Mouse (Mus musculus) embryonic facial prominence, embryonic 15.5 days (tissue): ENCODE measurements around the gene Traf3ip1. TPM values are rescaled to one million over a fixed set of nuclear protein-coding genes. Genes with fewer than 3 reads are reported as not detected.

Experiments
- ATAC-seq: fragments of 200-750 bp; cut with Nextera tagmentation; 2 replicates; pipeline ENCODE4 v1.8.0; 2017; ENCODE audit warnings: low read depth, moderate TSS enrichment; ENCODE audit not compliant: insufficient number of reproducible peaks, low FRiP score, low TSS enrichment
- H3K27ac ChIP-seq: fragments of 300-500 bp; sonication (generic); replicated peaks from 2 replicates; pipeline ENCODE4 v1.5.1; 2015; ENCODE audit warnings: mild to moderate bottlenecking, inconsistent platforms
- H3K27me3 ChIP-seq: fragments of 300-500 bp; sonication (generic); 2 replicates; pipeline ENCODE4 v1.6.1; 2015; ENCODE audit warnings: inconsistent platforms
- H3K36me3 ChIP-seq: fragments of 300-500 bp; sonication (generic); 2 replicates; pipeline ENCODE4 v1.6.1; 2015; ENCODE audit warnings: mild to moderate bottlenecking, inconsistent platforms
- H3K4me1 ChIP-seq: fragments of 300-500 bp; sonication (generic); 2 replicates; pipeline ENCODE4 v1.6.1; 2015; ENCODE audit warnings: inconsistent platforms
- H3K4me2 ChIP-seq: fragments of 300-500 bp; sonication (generic); replicated peaks from 2 replicates; pipeline ENCODE4 v1.6.1; 2015; ENCODE audit warnings: mild to moderate bottlenecking, inconsistent platforms
- H3K4me3 ChIP-seq: fragments of 300-500 bp; sonication (generic); replicated peaks from 2 replicates; pipeline ENCODE4 v1.5.1; 2015; ENCODE audit warnings: mild to moderate bottlenecking, inconsistent platforms
- H3K9ac ChIP-seq: fragments of 300-500 bp; sonication (generic); 2 replicates; pipeline ENCODE4 v1.6.1; 2015; ENCODE audit warnings: inconsistent platforms
- H3K9me3 ChIP-seq: fragments of 300-500 bp; sonication (generic); replicated peaks from 2 replicates; pipeline ENCODE4 v1.6.1; 2016; ENCODE audit warnings: inconsistent platforms
- WGBS: fragments of 180-500 bp; shearing (Covaris S2); methylation state at CpG from one replicate; pipeline ENCODE4 v1.1.7; 2015; 5-methylcytosine and 5-hydroxymethylcytosine counted together
- polyA plus RNA-seq: library from polyadenylated mRNA; unstranded; fragments of >200 nt; fragmentation: Nextera tagmentation; extraction: Ambion mirVana; gene quantifications from 2 replicates; pipeline ENCODE4 v1.2.1, GENCODE M21; 2015

Gene Traf3ip1
- polyA plus RNA-seq, 1 experiment from 2014 or later, result 12.6 TPM

- Histone ChIP-seq H3K9ac (no peak overlapping the region), H3K4me2 (no peak overlapping the region), H3K36me3 (no peaks in the 10 kb centered on the region), H3K4me3 (no peak overlapping the region), H3K9me3 (no peaks in the 10 kb centered on the region), H3K27me3 (peaks cover 27% of the 10 kb centered on the region), H3K4me1 (peaks cover 15% of the 10 kb centered on the region), H3K27ac (no peak overlapping the region)
- WGBS, result 20% methylated on average over 22 of the region's 22 CpGs
- ATAC-seq, result no peak
Measured at GRCm38 (mm10) chr1:91537786-91538569, 43.5 kb downstream of the Traf3ip1 start.

GRCm38 (mm10) chr1:91538570-91538929 is 44.1 kb downstream of the Traf3ip1 start:
- Histone ChIP-seq H3K27ac (no peak overlapping the region), H3K36me3 (no peaks in the 10 kb centered on the region), H3K4me3 (no peak overlapping the region), H3K4me1 (peaks cover 15% of the 10 kb centered on the region), H3K9me3 (no peaks in the 10 kb centered on the region), H3K4me2 (no peak overlapping the region), H3K9ac (no peak overlapping the region), H3K27me3 (peaks cover 27% of the 10 kb centered on the region)
- WGBS, result 33% methylated on average over 1 of the region's 1 CpGs
- ATAC-seq, result no peak

GRCm38 (mm10) chr1:91539246-91539645 is 44.8 kb downstream of the Traf3ip1 start:
- Histone ChIP-seq H3K4me1 (peaks cover 15% of the 10 kb centered on the region), H3K36me3 (no peaks in the 10 kb centered on the region), H3K9ac (no peak overlapping the region), H3K4me2 (peak overlapping the region; percentile 96), H3K27me3 (peaks cover 27% of the 10 kb centered on the region), H3K27ac (no peak overlapping the region), H3K9me3 (no peaks in the 10 kb centered on the region), H3K4me3 (no peak overlapping the region)
- ATAC-seq, result no peak
- 28% methylated on average over 6 of the region's 6 CpGs for WGBS

GRCm38 (mm10) chr1:91539704-91540270 is 45.3 kb downstream of the Traf3ip1 start:
- peak; percentile 22; the same call in 1 of the 2 replicates for ATAC-seq
- peak overlapping the region; percentile 87 for H3K4me3 ChIP-seq
- peaks cover 15% of the 10 kb centered on the region for H3K4me1 ChIP-seq
- no peak overlapping the region for H3K27ac ChIP-seq
- 1% methylated on average over 22 of the region's 22 CpGs for WGBS
- peaks cover 27% of the 10 kb centered on the region for H3K27me3 ChIP-seq
- no peaks in the 10 kb centered on the region for H3K36me3 ChIP-seq
- H3K9me3 ChIP-seq, result no peaks in the 10 kb centered on the region
- H3K4me2 ChIP-seq, result peak overlapping the region; percentile 96
- H3K9ac ChIP-seq, result peak overlapping the region; percentile 12; the same call in 1 of the 2 replicates

GRCm38 (mm10) chr1:91540271-91540826 is 45.9 kb downstream of the Traf3ip1 start, which contains the start of gene Asb1:
Gene Asb1 (plus strand): TSS chr1:91540544.
- 0 out of 2 replicates have a peak, but pooled peaks cover 5% of the 10 kb centered on the region for H3K36me3 ChIP-seq
- H3K9me3 ChIP-seq, result no peaks in the 10 kb centered on the region
- 0 out of 2 replicates have a peak within 1 kb of the TSS, but pooled peaks have one; percentile 7 for H3K27ac ChIP-seq
- H3K4me3 ChIP-seq, result peak within 1 kb of the TSS; percentile 87
- peaks cover 15% of the 10 kb centered on the region for H3K4me1 ChIP-seq
- H3K4me2 ChIP-seq, result peak within 1 kb of the TSS; percentile 96
- peak within 1 kb of the TSS; percentile 66 for H3K9ac ChIP-seq
- H3K27me3 ChIP-seq, result peaks cover 27% of the 10 kb centered on the region
- peak; percentile 96 for ATAC-seq
- under 1% methylated on average over 41 of the region's 41 CpGs for WGBS

GRCm38 (mm10) chr1:91541042-91541592 is 46.7 kb downstream of the Traf3ip1 start:
- Histone ChIP-seq H3K36me3 (0 out of 2 replicates have a peak, but pooled peaks cover 5% of the 10 kb centered on the region), H3K27me3 (peaks cover 27% of the 10 kb centered on the region), H3K9me3 (no peaks in the 10 kb centered on the region), H3K9ac (peak overlapping the region; percentile 66), H3K27ac (0 out of 2 replicates have a peak overlapping the region, but pooled peaks have one; percentile 7), H3K4me3 (peak overlapping the region; percentile 87), H3K4me1 (peaks cover 15% of the 10 kb centered on the region), H3K4me2 (peak overlapping the region; percentile 96)
- 13% methylated on average over 15 of the region's 15 CpGs for WGBS
- ATAC-seq, result no peak

- Histone ChIP-seq H3K27me3 (peaks cover 11% of the 10 kb centered on the region), H3K9ac (no peak overlapping the region), H3K4me1 (peaks cover 15% of the 10 kb centered on the region), H3K4me3 (no peak overlapping the region), H3K36me3 (peaks cover 8% of the 10 kb centered on the region; the same call in 1 of the 2 replicates), H3K9me3 (no peaks in the 10 kb centered on the region), H3K27ac (no peak overlapping the region), H3K4me2 (no peak overlapping the region)
- no peak for ATAC-seq
- 78% methylated on average over 4 of the region's 4 CpGs for WGBS
Measured at GRCm38 (mm10) chr1:91543974-91544373, 49.5 kb downstream of the Traf3ip1 start.

GRCm38 (mm10) chr1:91545226-91545625 is 50.8 kb downstream of the Traf3ip1 start:
- Histone ChIP-seq H3K9ac (no peak overlapping the region), H3K36me3 (peaks cover 8% of the 10 kb centered on the region; the same call in 1 of the 2 replicates), H3K27me3 (no peaks in the 10 kb centered on the region), H3K4me3 (no peak overlapping the region), H3K27ac (no peak overlapping the region), H3K9me3 (no peaks in the 10 kb centered on the region), H3K4me2 (no peak overlapping the region), H3K4me1 (peaks cover 8% of the 10 kb centered on the region)
- no peak for ATAC-seq
- 83% methylated on average over 1 of the region's 1 CpGs for WGBS

GRCm38 (mm10) chr1:91547567-91547966 is 53.1 kb downstream of the Traf3ip1 start:
- Histone ChIP-seq H3K9ac (no peak overlapping the region), H3K36me3 (peaks cover 12% of the 10 kb centered on the region), H3K27ac (no peak overlapping the region), H3K9me3 (no peaks in the 10 kb centered on the region), H3K4me3 (no peak overlapping the region), H3K27me3 (no peaks in the 10 kb centered on the region), H3K4me2 (no peak overlapping the region), H3K4me1 (no peaks in the 10 kb centered on the region)
- 89% methylated on average over 5 of the region's 5 CpGs for WGBS
- no peak for ATAC-seq

GRCm38 (mm10) chr1:91549073-91549472 is 54.6 kb downstream of the Traf3ip1 start:
- H3K4me3 ChIP-seq, result no peak overlapping the region
- no peak overlapping the region for H3K27ac ChIP-seq
- no peaks in the 10 kb centered on the region for H3K4me1 ChIP-seq
- H3K9ac ChIP-seq, result no peak overlapping the region
- no peaks in the 10 kb centered on the region for H3K27me3 ChIP-seq
- ATAC-seq, result no peak
- 69% methylated on average over 2 of the region's 2 CpGs for WGBS
- H3K4me2 ChIP-seq, result no peak overlapping the region
- H3K9me3 ChIP-seq, result no peaks in the 10 kb centered on the region
- H3K36me3 ChIP-seq, result peaks cover 13% of the 10 kb centered on the region

- Histone ChIP-seq H3K27me3 (no peaks in the 10 kb centered on the region), H3K4me2 (no peak overlapping the region), H3K9me3 (no peaks in the 10 kb centered on the region), H3K4me3 (no peak overlapping the region), H3K36me3 (peaks cover 27% of the 10 kb centered on the region; the same call in 1 of the 2 replicates), H3K27ac (no peak overlapping the region), H3K9ac (no peak overlapping the region), H3K4me1 (0 out of 2 replicates have a peak, but pooled peaks cover 3% of the 10 kb centered on the region)
- 55% methylated on average over 2 of the region's 2 CpGs for WGBS
- no peak for ATAC-seq
Measured at GRCm38 (mm10) chr1:91557099-91557498, 62.7 kb downstream of the Traf3ip1 start.
